Mouse (Mus musculus) naive thymus-derived CD4-positive, alpha-beta T cell, adult 2 months (primary cell): Measurements from ENCODE around the gene Ap3d1.

Experiments used
- DNase-seq: peaks from one replicate; pipeline ENCODE4 v3.0.0-alpha.2; 2011; ENCODE audit warnings: low read depth

The Ap3d1 gene

GRCm38 (mm10) chr10:80665981-80666733 is 75.9 kb downstream of the Ap3d1 start:
- DNase-seq = peak; percentile 32

- peak; percentile 32 for DNase-seq
Observed at GRCm38 (mm10) chr10:80665459-80665858, 76.6 kb downstream of the Ap3d1 start.

GRCm38 (mm10) chr10:80665016-80665380 is 77.1 kb downstream of the Ap3d1 start:
- DNase-seq = no peak

GRCm38 (mm10) chr10:80664197-80665015 is 77.7 kb downstream of the Ap3d1 start:
- peak; percentile 65 for DNase-seq

GRCm38 (mm10) chr10:80663485-80664196 is 78.4 kb downstream of the Ap3d1 start:
- peak; percentile 58 for DNase-seq

- peak; percentile 85 for DNase-seq
Observed at GRCm38 (mm10) chr10:80661149-80661548, 80.9 kb downstream of the Ap3d1 start.

- DNase-seq = peak; percentile 83
Observed at GRCm38 (mm10) chr10:80659213-80659612, 82.9 kb downstream of the Ap3d1 start.

- no peak for DNase-seq
Observed at GRCm38 (mm10) chr10:80658841-80659202, 83.2 kb downstream of the Ap3d1 start.

- DNase-seq = peak; percentile 89
Observed at GRCm38 (mm10) chr10:80658194-80658840, 83.7 kb downstream of the Ap3d1 start.
